Mouse (Mus musculus) brain, embryonic 14.5 days (tissue): ENCODE measurements around the gene Lmln.

Experiments used
- CTCF ChIP-seq: fragments of 200-500 bp; IDR thresholded peaks from 2 replicates; pipeline ENCODE4 v1.5.1; 2012; ENCODE audit warnings: inconsistent platforms, mild to moderate bottlenecking, moderate library complexity, borderline replicate concordance; ENCODE audit not compliant: insufficient read depth, insufficient read length; ENCODE audit errors: extremely low read depth
- POLR2A ChIP-seq: fragments of 200-500 bp; IDR thresholded peaks from 2 replicates; pipeline ENCODE4 v1.6.1; 2012; ENCODE audit warnings: mild to moderate bottlenecking, inconsistent platforms, borderline replicate concordance; ENCODE audit not compliant: poor library complexity, insufficient read depth, insufficient read length, severe bottlenecking; ENCODE audit errors: extremely low read depth

DNA sequence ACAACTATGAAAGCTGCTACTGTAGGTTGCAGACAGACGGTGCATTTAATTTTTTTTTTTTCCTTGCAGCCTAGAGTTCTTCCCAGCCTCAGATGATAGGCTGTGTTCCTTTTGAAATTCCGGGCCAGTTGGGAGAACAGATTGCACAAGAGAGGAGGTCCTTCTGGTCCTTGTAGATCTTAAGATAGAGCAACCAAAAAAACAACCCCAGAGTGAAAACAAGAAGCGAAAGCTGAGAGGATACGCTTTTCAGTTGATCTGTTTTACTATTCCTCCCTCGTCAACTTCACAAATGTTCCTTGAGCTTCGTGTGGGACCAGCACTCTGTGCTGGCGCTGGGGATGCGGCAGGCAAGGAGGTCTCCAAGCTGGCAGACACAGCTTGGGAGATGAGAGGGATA is 89.2 kb downstream of the Lmln start:
- TF ChIP-seq CTCF (no peak), POLR2A (no peak)
